Mouse (Mus musculus) lung, postnatal 0 days (tissue): ENCODE measurements around the gene Cpne4.

ENCODE experiments used
- CTCF ChIP-seq: IDR thresholded peaks from 2 replicates; pipeline ENCODE4 v1.5.1; 2016; ENCODE audit warnings: antibody characterized with exemption, mild to moderate bottlenecking
- EP300 ChIP-seq: IDR thresholded peaks from 2 replicates; pipeline ENCODE4 v1.6.1; 2016; ENCODE audit warnings: antibody characterized with exemption, mild to moderate bottlenecking, control low read depth

GRCm38 (mm10) chr9:104921197-104921596 lies 374.1 kb downstream of the Cpne4 start:
- TF ChIP-seq CTCF, result no peak
- TF ChIP-seq EP300, result no peak
